Mouse (Mus musculus) embryonic facial prominence, embryonic 10.5 days (tissue): ENCODE results near the gene Ghdc. TPM values are rescaled to one million over a fixed set of nuclear protein-coding genes. Genes with fewer than 3 reads are reported as not detected.
A peak's percentile ranks its signal among the peaks of the same experiment; 100 is the strongest.

Experiments
- DNase-seq: peaks from one replicate; pipeline ENCODE4 v3.0.0-alpha.2; 2017; ENCODE audit warnings: low spot score
- H3K27ac ChIP-seq: fragments of 300-500 bp; sonication (generic); replicated peaks from 2 replicates; pipeline ENCODE4 v1.5.1; 2016; ENCODE audit warnings: mild to moderate bottlenecking
- H3K27me3 ChIP-seq: fragments of 300-500 bp; sonication (generic); replicated peaks from 2 replicates; pipeline ENCODE4 v1.6.1; 2016; ENCODE audit warnings: low read depth, mild to moderate bottlenecking; ENCODE audit not compliant: poor library complexity, severe bottlenecking
- H3K36me3 ChIP-seq: fragments of 300-500 bp; sonication (generic); replicated peaks from 2 replicates; pipeline ENCODE4 v1.6.1; 2016; ENCODE audit warnings: mild to moderate bottlenecking, moderate library complexity
- H3K4me1 ChIP-seq: fragments of 300-500 bp; sonication (generic); 2 replicates; pipeline ENCODE4 v1.6.1; 2016
- H3K4me3 ChIP-seq: fragments of 300-500 bp; sonication (generic); 2 replicates; pipeline ENCODE4 v1.5.1; 2016; ENCODE audit warnings: mild to moderate bottlenecking, moderate library complexity
- H3K9me3 ChIP-seq: fragments of 300-500 bp; sonication (generic); 2 replicates; pipeline ENCODE4 v1.6.1; 2016; ENCODE audit warnings: mild to moderate bottlenecking
- WGBS: fragments of 180-500 bp; shearing (Covaris S2); methylation state at CpG from one replicate; pipeline ENCODE4 v1.1.7; 2016; 5-methylcytosine and 5-hydroxymethylcytosine counted together
- polyA plus RNA-seq: library from polyadenylated mRNA; unstranded; fragments of >200 nt; fragmentation: Nextera tagmentation; extraction: Ambion mirVana; gene quantifications from 2 replicates; pipeline ENCODE4 v1.2.1, GENCODE M21; 2016

The Ghdc gene
- polyA plus RNA-seq = 3.3 and 3.7 TPM in 2 replicates

- Histone ChIP-seq H3K4me1 (peaks cover 19% of the 10 kb centered on the region), H3K27ac (peak within 1 kb of the TSS; percentile 69)
- WGBS = 21% methylated on average over 17 of the region's 17 CpGs
These were observed at the start of gene Ghdc for GRCm38 (mm10) chr11:100770646-100771408. Gene Ghdc (minus strand): TSS chr11:100770957.

GRCm38 (mm10) chr11:100820047-100820446 lies 49.3 kb upstream of the Ghdc start:
- 64% methylated on average over 8 of the region's 8 CpGs for WGBS
- no peaks in the 10 kb centered on the region for H3K27me3 ChIP-seq
- H3K4me3 ChIP-seq = no peak overlapping the region
- H3K4me1 ChIP-seq = peaks cover 29% of the 10 kb centered on the region
- no peak overlapping the region for H3K27ac ChIP-seq
- no peaks in the 10 kb centered on the region for H3K9me3 ChIP-seq
- no peaks in the 10 kb centered on the region for H3K36me3 ChIP-seq
- peak; percentile 29 for DNase-seq

More at GRCm38 (mm10) chr11:100770646-100771408, at the start of gene Ghdc:
- peak; percentile 74 for DNase-seq
- no peaks in the 10 kb centered on the region for H3K36me3 ChIP-seq
- H3K9me3 ChIP-seq = no peaks in the 10 kb centered on the region
- peak within 1 kb of the TSS; percentile 65 for H3K4me3 ChIP-seq
- no peaks in the 10 kb centered on the region for H3K27me3 ChIP-seq

GRCm38 (mm10) chr11:100819626-100820025 lies 48.9 kb upstream of the Ghdc start:
- 78% methylated on average over 16 of the region's 16 CpGs for WGBS
- Histone ChIP-seq H3K4me1 (peaks cover 32% of the 10 kb centered on the region), H3K36me3 (no peaks in the 10 kb centered on the region), H3K27me3 (no peaks in the 10 kb centered on the region), H3K27ac (no peak overlapping the region), H3K4me3 (no peak overlapping the region), H3K9me3 (no peaks in the 10 kb centered on the region)
- no peak for DNase-seq

GRCm38 (mm10) chr11:100819048-100819447 lies 48.3 kb upstream of the Ghdc start:
- no peaks in the 10 kb centered on the region for H3K9me3 ChIP-seq
- no peaks in the 10 kb centered on the region for H3K27me3 ChIP-seq
- no peak overlapping the region for H3K4me3 ChIP-seq
- H3K27ac ChIP-seq = no peak overlapping the region
- peaks cover 35% of the 10 kb centered on the region for H3K4me1 ChIP-seq
- 81% methylated on average over 8 of the region's 8 CpGs for WGBS
- no peaks in the 10 kb centered on the region for H3K36me3 ChIP-seq
- no peak for DNase-seq

GRCm38 (mm10) chr11:100818359-100819012 lies 47.7 kb upstream of the Ghdc start:
- Histone ChIP-seq H3K9me3 (no peaks in the 10 kb centered on the region), H3K4me3 (no peak overlapping the region), H3K36me3 (no peaks in the 10 kb centered on the region), H3K27me3 (no peaks in the 10 kb centered on the region), H3K4me1 (peaks cover 33% of the 10 kb centered on the region), H3K27ac (no peak overlapping the region)
- WGBS = 94% methylated on average over 15 of the region's 15 CpGs
- DNase-seq = no peak

- Histone ChIP-seq H3K4me3 (no peak overlapping the region), H3K9me3 (no peaks in the 10 kb centered on the region), H3K27ac (no peak overlapping the region), H3K27me3 (no peaks in the 10 kb centered on the region), H3K36me3 (no peaks in the 10 kb centered on the region), H3K4me1 (peaks cover 33% of the 10 kb centered on the region)
- 91% methylated on average over 9 of the region's 9 CpGs for WGBS
- no peak for DNase-seq
These were observed 46.6 kb upstream of the Ghdc start for GRCm38 (mm10) chr11:100817311-100817710.

- no peak for DNase-seq
- Histone ChIP-seq H3K36me3 (no peaks in the 10 kb centered on the region), H3K9me3 (no peaks in the 10 kb centered on the region), H3K4me3 (no peak overlapping the region), H3K27ac (no peak overlapping the region), H3K27me3 (no peaks in the 10 kb centered on the region), H3K4me1 (peaks cover 33% of the 10 kb centered on the region)
- WGBS = 85% methylated on average over 4 of the region's 4 CpGs
These were observed 46.0 kb upstream of the Ghdc start for GRCm38 (mm10) chr11:100816801-100817200.

GRCm38 (mm10) chr11:100816342-100816741 lies 45.6 kb upstream of the Ghdc start:
- H3K4me3 ChIP-seq = no peak overlapping the region
- H3K36me3 ChIP-seq = no peaks in the 10 kb centered on the region; the same call in 1 of the 2 replicates
- no peak overlapping the region for H3K27ac ChIP-seq
- no peaks in the 10 kb centered on the region for H3K9me3 ChIP-seq
- 81% methylated on average over 3 of the region's 3 CpGs for WGBS
- peaks cover 30% of the 10 kb centered on the region for H3K4me1 ChIP-seq
- no peaks in the 10 kb centered on the region for H3K27me3 ChIP-seq
- DNase-seq = no peak

GRCm38 (mm10) chr11:100814498-100814897 lies 43.7 kb upstream of the Ghdc start:
- Histone ChIP-seq H3K4me3 (no peak overlapping the region), H3K9me3 (no peaks in the 10 kb centered on the region), H3K4me1 (peaks cover 31% of the 10 kb centered on the region), H3K36me3 (no peaks in the 10 kb centered on the region; the same call in 1 of the 2 replicates), H3K27ac (0 out of 2 replicates have a peak overlapping the region, but pooled peaks have one; percentile 14), H3K27me3 (no peaks in the 10 kb centered on the region)
- WGBS = 68% methylated on average over 13 of the region's 13 CpGs
- peak; percentile 32 for DNase-seq

- 0 out of 2 replicates have a peak overlapping the region, but pooled peaks have one; percentile 1 for H3K27ac ChIP-seq
These were observed 40.4 kb upstream of the Ghdc start for GRCm38 (mm10) chr11:100811132-100811531.

GRCm38 (mm10) chr11:100810516-100810915 lies 39.8 kb upstream of the Ghdc start:
- H3K27me3 ChIP-seq = no peaks in the 10 kb centered on the region
- peak overlapping the region; percentile 1; the same call in 1 of the 2 replicates for H3K27ac ChIP-seq
- no peaks in the 10 kb centered on the region for H3K9me3 ChIP-seq
- 43% methylated on average over 9 of the region's 9 CpGs for WGBS
- H3K4me1 ChIP-seq = peaks cover 17% of the 10 kb centered on the region
- DNase-seq = peak; percentile 48
- no peaks in the 10 kb centered on the region; the same call in 1 of the 2 replicates for H3K36me3 ChIP-seq
- H3K4me3 ChIP-seq = no peak overlapping the region

More at GRCm38 (mm10) chr11:100811132-100811531, 40.4 kb upstream of the Ghdc start:
- peaks cover 21% of the 10 kb centered on the region for H3K4me1 ChIP-seq
- no peaks in the 10 kb centered on the region for H3K9me3 ChIP-seq
- H3K27me3 ChIP-seq = no peaks in the 10 kb centered on the region
- no peak overlapping the region for H3K4me3 ChIP-seq
- H3K36me3 ChIP-seq = no peaks in the 10 kb centered on the region; the same call in 1 of the 2 replicates
- WGBS = 82% methylated on average over 2 of the region's 2 CpGs
- DNase-seq = no peak

GRCm38 (mm10) chr11:100806380-100807305 lies 35.9 kb upstream of the Ghdc start:
- Histone ChIP-seq H3K27me3 (no peaks in the 10 kb centered on the region), H3K4me1 (peaks cover 10% of the 10 kb centered on the region), H3K9me3 (no peaks in the 10 kb centered on the region), H3K27ac (0 out of 2 replicates have a peak overlapping the region, but pooled peaks have one; percentile 57), H3K36me3 (peaks cover 33% of the 10 kb centered on the region), H3K4me3 (no peak overlapping the region)
- DNase-seq = no peak
- WGBS = 74% methylated on average over 20 of the region's 20 CpGs
